Mouse (Mus musculus): ENCODE measurements at regions not wholly inside any gene's neighbourhood (a gene's known extent, or its start where the extent isn't known, plus 50 kb on each side); places are given as distances from the start of the nearest gene placed in this dataset.

- Histone ChIP-seq H3K27ac (ENCODE audit: low read length) (no peak overlapping the region), H3K4me3 (ENCODE audit: low read depth, low read length) (no peak overlapping the region), H3K9me3 (replicated peaks; ENCODE audit: control insufficient read depth, low read length) (no peaks in the 10 kb centered on the region), H3K4me2 (ENCODE audit: low read depth, low read length) (no peak overlapping the region), H3K36me3 (ENCODE audit: control insufficient read depth, insufficient read depth) (no peaks in the 10 kb centered on the region), H3K9ac (ENCODE audit: low read depth, low read length) (no peak overlapping the region), H3K4me1 (ENCODE audit: control insufficient read depth, low read depth, low read length) (no peaks in the 10 kb centered on the region; the same call in 1 of the 2 replicates), H3K27me3 (ENCODE audit: control insufficient read depth, insufficient read depth, low read depth, low read length) (no peaks in the 10 kb centered on the region)
- 41% methylated on average over 1 of the region's 1 CpGs for WGBS (ENCODE audit: insufficient replicate concordance)
- ATAC-seq (ENCODE audit: low read depth) = peak; percentile 27; the same call in 1 of the 2 replicates
Measured at GRCm38 (mm10) chr1:154143691-154144090, 57.3 kb upstream of the Zfp648 start.

- Histone ChIP-seq H3K27ac (ENCODE audit: low read length) (no peak overlapping the region), H3K4me3 (ENCODE audit: low read depth, low read length) (no peak overlapping the region), H3K36me3 (ENCODE audit: control insufficient read depth, insufficient read depth) (no peaks in the 10 kb centered on the region), H3K4me1 (ENCODE audit: control insufficient read depth, low read depth, low read length) (no peaks in the 10 kb centered on the region; the same call in 1 of the 2 replicates), H3K9me3 (replicated peaks; ENCODE audit: control insufficient read depth, low read length) (no peaks in the 10 kb centered on the region), H3K9ac (ENCODE audit: low read depth, low read length) (no peak overlapping the region), H3K27me3 (ENCODE audit: control insufficient read depth, insufficient read depth, low read depth, low read length) (no peaks in the 10 kb centered on the region), H3K4me2 (ENCODE audit: low read depth, low read length) (no peak overlapping the region)
- ATAC-seq (ENCODE audit: low read depth) = no peak
- WGBS (ENCODE audit: insufficient replicate concordance) = 58% methylated on average over 3 of the region's 3 CpGs
Measured at GRCm38 (mm10) chr1:154147001-154147571, 53.9 kb upstream of the Zfp648 start.

GRCm38 (mm10) chr1:154148948-154149347 is 52.0 kb upstream of the Zfp648 start:
- ATAC-seq (ENCODE audit: low read depth) = peak; percentile 50
- H3K9me3 ChIP-seq (replicated peaks; ENCODE audit: control insufficient read depth, low read length) = no peaks in the 10 kb centered on the region
- H3K4me3 ChIP-seq (ENCODE audit: low read depth, low read length) = no peak overlapping the region
- 64% methylated on average over 10 of the region's 10 CpGs for WGBS (ENCODE audit: insufficient replicate concordance)
- peak overlapping the region; percentile 68 for H3K27ac ChIP-seq (ENCODE audit: low read length)
- H3K9ac ChIP-seq (ENCODE audit: low read depth, low read length) = no peak overlapping the region
- no peaks in the 10 kb centered on the region; the same call in 1 of the 2 replicates for H3K4me1 ChIP-seq (ENCODE audit: control insufficient read depth, low read depth, low read length)
- no peaks in the 10 kb centered on the region for H3K36me3 ChIP-seq (ENCODE audit: control insufficient read depth, insufficient read depth)
- no peaks in the 10 kb centered on the region for H3K27me3 ChIP-seq (ENCODE audit: control insufficient read depth, insufficient read depth, low read depth, low read length)
- H3K4me2 ChIP-seq (ENCODE audit: low read depth, low read length) = no peak overlapping the region

GRCm38 (mm10) chr1:154149431-154150143 is 51.4 kb upstream of the Zfp648 start:
- Histone ChIP-seq H3K27me3 (ENCODE audit: control insufficient read depth, insufficient read depth, low read depth, low read length) (no peaks in the 10 kb centered on the region), H3K4me3 (ENCODE audit: low read depth, low read length) (no peak overlapping the region), H3K4me1 (ENCODE audit: control insufficient read depth, low read depth, low read length) (no peaks in the 10 kb centered on the region; the same call in 1 of the 2 replicates), H3K9me3 (replicated peaks; ENCODE audit: control insufficient read depth, low read length) (no peaks in the 10 kb centered on the region), H3K27ac (ENCODE audit: low read length) (peak overlapping the region; percentile 68), H3K4me2 (ENCODE audit: low read depth, low read length) (no peak overlapping the region), H3K36me3 (ENCODE audit: control insufficient read depth, insufficient read depth) (no peaks in the 10 kb centered on the region), H3K9ac (ENCODE audit: low read depth, low read length) (no peak overlapping the region)
- ATAC-seq (ENCODE audit: low read depth) = no peak
- WGBS (ENCODE audit: insufficient replicate concordance) = 32% methylated on average over 1 of the region's 1 CpGs

GRCm38 (mm10) chr1:154150167-154150851 is 50.7 kb upstream of the Zfp648 start:
- Histone ChIP-seq H3K9ac (ENCODE audit: low read depth, low read length) (no peak overlapping the region), H3K4me3 (ENCODE audit: low read depth, low read length) (no peak overlapping the region), H3K27me3 (ENCODE audit: control insufficient read depth, insufficient read depth, low read depth, low read length) (no peaks in the 10 kb centered on the region), H3K4me1 (ENCODE audit: control insufficient read depth, low read depth, low read length) (no peaks in the 10 kb centered on the region; the same call in 1 of the 2 replicates), H3K36me3 (ENCODE audit: control insufficient read depth, insufficient read depth) (no peaks in the 10 kb centered on the region), H3K4me2 (ENCODE audit: low read depth, low read length) (no peak overlapping the region), H3K9me3 (replicated peaks; ENCODE audit: control insufficient read depth, low read length) (no peaks in the 10 kb centered on the region), H3K27ac (ENCODE audit: low read length) (peak overlapping the region; percentile 68)
- ATAC-seq (ENCODE audit: low read depth) = peak; percentile 80
- 36% methylated on average over 8 of the region's 8 CpGs for WGBS (ENCODE audit: insufficient replicate concordance)
